Mouse (Mus musculus) spleen, adult 2 months (tissue): ENCODE measurements around the gene Cxcl2.

ENCODE experiments used
- CTCF ChIP-seq: fragments of 200-500 bp; IDR thresholded peaks from 2 replicates; pipeline ENCODE4 v1.5.1; 2011; ENCODE audit warnings: mild to moderate bottlenecking, inconsistent platforms; ENCODE audit not compliant: insufficient read depth, insufficient read length, insufficient replicate concordance; ENCODE audit errors: extremely low read depth
- POLR2A ChIP-seq: fragments of 200-500 bp; IDR thresholded peaks from 2 replicates; pipeline ENCODE4 v1.6.1; 2011; ENCODE audit warnings: low read depth, low read length, inconsistent platforms

DNA sequence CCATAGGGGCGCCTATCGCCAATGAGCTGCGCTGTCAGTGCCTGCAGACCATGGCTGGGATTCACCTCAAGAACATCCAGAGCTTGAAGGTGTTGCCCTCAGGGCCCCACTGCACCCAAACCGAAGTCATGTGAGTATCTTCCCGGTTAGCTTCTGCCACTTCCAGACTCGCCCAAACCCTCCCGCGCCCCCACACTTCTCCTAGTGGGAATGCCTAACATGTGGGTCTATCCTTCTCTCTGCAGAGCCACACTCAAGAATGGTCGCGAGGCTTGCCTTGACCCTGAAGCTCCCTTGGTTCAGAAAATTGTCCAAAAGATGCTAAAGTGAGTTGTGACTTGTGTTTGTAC, 12.2 kb upstream of the Cxcl2 start:
- TF ChIP-seq CTCF (no peak), POLR2A (no peak)
